Mouse (Mus musculus) natural killer cell, adult 2 months (primary cell): ENCODE data around the gene Dcst2.

Experiments used
- DNase-seq, 2 experiments: peaks; one replicate each; pipeline ENCODE4 v3.0.0; 2022; ENCODE audit warnings: low spot score in 2 of 2

Gene Dcst2

GRCm38 (mm10) chr3:89388134-89388881 is 26.5 kb downstream of the Dcst2 start:
- DNase-seq = no peak

- DNase-seq = peak in 1 of 2 experiments; percentile 36
These were observed 27.3 kb downstream of the Dcst2 start for GRCm38 (mm10) chr3:89388901-89389740.

DNA sequence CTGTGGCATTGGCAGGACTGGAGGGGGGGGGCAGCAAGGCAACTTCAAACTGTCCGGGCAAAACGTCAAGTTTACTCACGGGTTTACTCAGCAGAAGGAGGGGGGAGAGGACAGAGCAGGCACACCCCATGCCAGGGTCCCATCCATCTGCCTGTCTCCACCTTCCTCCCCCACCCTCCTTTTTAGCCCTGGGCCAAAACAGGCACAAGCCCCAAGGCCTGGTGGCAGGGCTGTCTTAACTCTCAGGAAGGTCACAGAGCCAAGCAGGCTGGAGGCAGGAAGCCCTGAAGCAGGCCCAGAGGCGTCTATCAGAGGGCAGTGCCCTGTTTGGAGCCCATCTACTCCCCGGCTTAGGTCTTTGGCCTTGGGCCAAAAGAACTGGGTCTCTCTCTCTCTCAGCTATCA is 28.3 kb downstream of the Dcst2 start:
- DNase-seq = no peak

DNA sequence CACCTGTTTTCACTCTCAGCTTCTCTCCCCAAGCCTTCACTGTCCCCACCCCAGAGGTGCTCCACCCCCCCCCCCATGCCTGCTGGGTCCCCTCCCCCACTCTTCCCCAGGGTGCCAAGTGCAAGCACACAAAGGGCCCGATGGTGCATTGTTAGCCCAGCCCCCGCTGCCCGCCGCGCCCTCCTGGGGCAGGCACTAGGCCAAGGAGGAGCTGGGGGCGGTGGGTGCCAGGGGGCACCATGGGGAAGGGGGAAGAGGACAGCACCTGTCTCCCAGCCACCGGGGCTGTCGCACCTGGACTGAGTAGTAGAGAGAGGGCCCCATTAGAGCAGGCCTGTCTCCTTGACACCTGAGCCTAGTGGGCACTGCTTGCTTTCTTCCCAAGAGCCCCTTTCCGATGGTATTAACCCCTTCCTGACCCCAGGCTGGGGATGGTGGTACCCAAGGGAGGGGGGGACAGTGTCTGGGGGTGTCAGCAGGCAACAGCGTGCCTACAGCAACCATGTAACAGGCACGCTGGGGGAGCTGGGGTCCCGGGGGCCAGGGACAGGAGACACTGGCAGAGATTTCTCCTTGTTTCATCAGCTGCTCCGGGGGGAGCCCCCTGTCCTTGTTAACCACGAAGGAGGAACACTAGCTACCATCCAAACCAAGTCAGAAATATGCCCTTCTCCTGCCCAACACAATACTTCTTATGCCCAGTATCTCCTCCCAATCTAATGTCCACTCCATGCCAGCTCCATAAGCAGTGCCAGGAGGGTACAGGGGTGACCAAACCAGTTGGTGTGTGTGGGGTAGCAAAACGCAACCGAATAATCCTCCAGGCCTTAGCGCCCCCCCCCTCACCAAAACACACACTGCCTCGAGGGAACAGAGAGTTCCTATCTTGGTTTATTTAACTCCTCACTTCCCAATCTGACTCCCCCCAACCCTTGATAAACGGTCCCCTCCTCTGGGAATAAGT is 29.2 kb downstream of the Dcst2 start:
- no peak for DNase-seq

DNA sequence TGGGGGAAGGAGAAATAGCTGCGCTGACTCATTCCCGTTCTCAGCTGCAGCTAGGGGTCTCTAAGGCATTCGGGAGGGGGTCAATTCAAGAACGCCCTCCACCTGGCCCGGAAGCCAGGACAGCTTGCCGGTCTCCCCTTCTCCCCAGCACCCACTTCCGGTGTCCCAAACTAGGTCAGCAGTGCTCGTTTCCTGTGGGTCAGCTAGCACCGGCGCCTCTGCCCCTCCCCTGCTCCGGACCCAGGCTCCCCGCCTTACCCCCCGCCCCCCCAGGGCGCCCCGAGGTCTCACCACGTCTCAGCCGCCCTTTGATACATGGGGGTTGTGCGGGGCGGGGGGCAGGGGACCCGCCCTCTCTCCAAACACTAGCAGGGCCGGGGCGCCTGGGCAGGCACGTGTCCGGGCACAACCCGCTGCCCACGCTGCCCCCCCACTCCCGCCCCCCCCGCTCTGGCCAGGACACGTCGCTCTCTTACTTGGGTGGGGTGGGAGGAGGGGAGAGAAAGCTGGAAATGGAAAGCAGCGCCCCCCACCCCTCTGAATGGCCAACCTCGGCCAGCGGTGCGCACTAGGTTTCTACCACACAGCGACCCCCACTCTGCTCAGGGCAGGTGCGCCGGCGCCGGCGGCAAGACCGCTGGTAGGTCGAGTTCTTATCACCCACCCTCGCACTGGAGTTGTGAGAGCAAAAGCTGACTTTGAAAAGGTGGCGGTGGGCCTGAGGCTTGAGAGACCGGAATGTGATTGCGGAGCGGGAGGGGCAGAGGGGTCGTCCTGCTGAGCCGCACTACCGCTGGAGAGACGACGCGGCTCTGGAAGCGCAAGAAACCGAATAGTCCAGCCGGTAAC is 30.1 kb downstream of the Dcst2 start:
- peak; percentile 41 to 62 for DNase-seq

GRCm38 (mm10) chr3:89392871-89393311 is 31.1 kb downstream of the Dcst2 start:
- no peak for DNase-seq

DNA sequence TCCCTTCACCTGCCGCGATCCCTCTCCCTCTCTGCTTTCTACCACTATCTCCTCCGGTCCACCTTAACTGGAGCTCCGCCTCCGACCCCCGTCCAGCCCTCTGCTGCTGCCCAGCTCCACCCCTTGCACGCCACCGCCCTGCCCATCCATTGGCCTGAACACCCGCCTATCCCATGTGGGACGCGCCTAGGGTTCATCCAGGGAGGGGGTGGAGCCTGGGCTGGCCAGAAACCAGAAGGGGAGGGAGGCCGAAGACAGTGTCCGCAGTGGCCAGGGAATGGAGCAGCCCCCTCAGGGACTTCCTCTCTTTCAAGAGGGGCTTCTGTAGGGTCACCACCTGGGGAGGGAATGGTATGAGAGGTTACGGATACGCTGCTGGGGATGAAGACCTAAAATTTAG is 31.8 kb downstream of the Dcst2 start:
- DNase-seq = peak; percentile 94 to 96

DNA sequence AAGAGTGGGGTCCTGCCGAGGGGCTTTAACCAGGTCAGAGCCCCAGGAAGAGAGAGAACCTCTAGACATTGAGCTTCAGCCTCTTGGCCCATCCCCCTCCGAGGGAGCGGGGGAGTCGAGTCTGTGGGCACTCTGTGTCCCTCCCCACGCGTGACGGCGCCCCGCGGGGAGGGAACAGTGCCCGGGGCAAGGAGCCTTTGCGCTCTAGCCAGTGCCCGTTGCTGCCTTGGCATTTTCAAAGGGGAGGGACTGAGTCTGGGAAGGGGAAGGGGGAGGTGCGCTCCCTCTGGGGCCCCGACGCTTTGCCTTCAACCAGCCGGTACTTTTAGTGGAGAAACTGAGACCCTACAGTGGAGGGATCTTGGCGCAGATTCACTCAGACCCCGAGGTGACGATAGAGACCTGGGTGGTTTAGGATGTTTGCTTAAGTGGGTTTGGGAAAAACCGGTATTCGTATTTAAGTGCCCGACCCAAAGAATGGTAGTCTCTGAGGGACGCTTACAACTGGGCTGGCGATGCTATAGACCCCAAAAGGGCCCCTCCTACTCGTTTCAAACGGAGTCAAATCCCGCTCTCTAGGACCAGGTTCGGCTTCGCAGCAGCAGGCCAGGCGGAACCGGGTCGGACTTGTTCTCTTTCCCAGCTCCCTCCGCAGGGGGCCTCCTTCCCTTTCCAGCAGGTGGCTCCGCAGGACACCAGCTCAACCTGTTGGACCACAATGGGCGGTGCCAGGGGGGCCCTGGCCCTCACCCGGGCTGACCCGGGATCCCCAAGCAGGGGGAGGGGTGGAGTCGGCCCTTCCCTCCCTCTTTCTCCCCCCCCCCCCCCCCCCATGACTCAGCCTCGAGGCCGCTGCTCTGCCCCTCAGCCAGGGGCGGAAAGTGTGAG is 32.5 kb downstream of the Dcst2 start, which contains the start of gene Zbtb7b:
TSS of gene Zbtb7b (minus strand) at position 771 of the 888 bp plus-strand sequence.
- DNase-seq = peak; percentile 37 to 53

DNA sequence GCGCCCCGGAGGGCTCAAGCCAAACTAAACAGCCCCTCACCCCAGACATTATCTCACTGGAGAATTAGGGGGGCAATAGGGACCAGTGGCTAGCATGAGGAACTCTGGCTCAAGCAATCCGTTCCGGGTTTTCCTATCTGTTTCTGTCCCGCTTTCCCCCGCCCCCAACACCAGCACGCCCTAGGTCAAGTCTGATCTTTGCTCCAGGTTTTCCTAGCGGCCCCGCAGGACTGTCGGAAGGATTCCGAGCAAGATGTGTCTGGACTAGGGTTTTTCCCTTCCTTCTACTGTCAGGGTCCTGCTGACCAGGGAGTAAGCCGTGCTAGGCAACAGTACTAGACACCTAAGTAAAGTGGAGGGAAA is 33.1 kb downstream of the Dcst2 start:
- DNase-seq = peak; percentile 36 to 46

GRCm38 (mm10) chr3:89395419-89395805 is 33.6 kb downstream of the Dcst2 start:
- no peak for DNase-seq

DNA sequence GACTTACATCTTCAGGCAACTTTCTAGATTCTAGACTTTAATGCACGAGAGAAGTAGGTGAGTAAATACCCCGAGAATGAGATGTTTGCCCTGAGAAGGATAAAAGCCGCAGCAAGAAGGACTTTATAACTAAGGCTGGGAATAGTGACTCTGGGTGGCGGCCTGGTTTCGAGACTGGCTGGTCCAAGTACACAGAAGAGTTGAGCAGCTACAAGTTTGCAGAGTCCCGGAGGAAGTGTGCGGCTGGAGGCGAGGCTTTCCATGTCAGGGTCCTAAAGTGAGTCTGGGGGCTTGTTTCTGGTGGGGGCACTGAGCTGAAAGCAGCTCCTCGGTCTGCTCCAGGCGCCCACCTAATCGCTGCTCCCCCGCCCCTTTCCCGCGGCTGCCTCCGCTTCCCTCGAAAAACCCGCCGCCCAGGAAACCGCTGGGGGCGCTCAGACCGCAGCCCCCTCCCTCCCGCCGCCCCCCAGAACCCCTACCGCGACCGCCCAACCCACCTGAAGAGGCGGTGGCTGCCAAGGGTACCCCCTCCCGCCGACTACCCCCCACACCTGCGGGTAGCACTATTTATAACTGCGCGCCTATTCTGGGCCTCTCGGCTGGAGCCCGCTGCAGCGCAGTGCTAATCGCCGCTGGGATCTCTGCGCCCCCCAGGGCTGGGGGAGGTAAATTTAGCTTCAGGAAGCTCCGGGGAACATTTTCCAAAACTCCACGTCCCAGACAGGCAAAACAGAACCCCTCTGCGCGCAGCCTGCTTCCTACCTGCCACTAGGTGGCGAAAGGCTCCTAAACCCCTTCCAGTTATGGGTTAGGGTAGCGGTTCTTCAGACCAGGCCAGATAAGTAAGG is 34.3 kb downstream of the Dcst2 start:
- DNase-seq = peak; percentile 45 to 56

DNA sequence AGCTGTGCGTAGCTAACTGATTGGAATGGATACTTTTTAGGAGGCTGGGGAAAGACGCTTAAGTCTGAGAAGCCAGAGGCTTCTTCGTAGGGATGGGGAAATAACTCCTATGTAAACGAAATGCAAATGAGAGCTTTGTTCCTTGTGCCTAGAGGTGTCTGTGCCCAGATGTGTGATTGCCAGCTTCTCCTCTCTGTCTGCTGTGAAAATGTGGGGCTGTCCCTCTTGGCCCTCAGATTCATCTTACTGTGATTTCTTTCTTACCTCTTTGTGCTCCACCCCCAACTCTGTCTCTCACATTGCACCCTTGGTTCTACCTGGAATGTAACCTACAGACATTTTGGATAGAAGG is 34.9 kb downstream of the Dcst2 start:
- no peak for DNase-seq

- DNase-seq = no peak
These were observed 39.6 kb downstream of the Dcst2 start for GRCm38 (mm10) chr3:89401329-89401728.

GRCm38 (mm10) chr3:89402693-89403092 is 40.9 kb downstream of the Dcst2 start, which contains the start of gene Lenep:
Gene Lenep (minus strand): TSS chr3:89402793.
- DNase-seq = no peak

GRCm38 (mm10) chr3:89406887-89407286 is 45.1 kb downstream of the Dcst2 start:
- no peak for DNase-seq

DNA sequence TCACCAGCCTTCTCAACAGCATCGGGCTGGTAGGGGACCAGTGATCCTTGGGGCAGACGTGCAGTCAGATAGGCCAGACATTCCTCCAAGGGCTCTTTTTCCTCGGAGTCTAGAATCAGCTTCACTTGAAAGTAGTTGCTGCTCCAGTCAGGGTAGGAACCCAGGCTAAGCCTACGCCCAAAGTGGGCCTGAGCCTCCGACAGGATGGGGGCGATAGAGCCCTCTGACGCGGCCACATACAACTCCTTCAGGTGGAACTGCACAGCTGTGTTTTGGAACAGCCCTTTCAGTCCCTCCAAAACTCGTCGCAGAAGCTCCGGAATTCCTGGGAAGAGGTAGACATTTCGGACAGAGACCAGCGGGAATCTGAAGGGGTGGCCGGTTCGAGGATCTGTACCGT is 46.7 kb downstream of the Dcst2 start:
- no peak for DNase-seq

DNA sequence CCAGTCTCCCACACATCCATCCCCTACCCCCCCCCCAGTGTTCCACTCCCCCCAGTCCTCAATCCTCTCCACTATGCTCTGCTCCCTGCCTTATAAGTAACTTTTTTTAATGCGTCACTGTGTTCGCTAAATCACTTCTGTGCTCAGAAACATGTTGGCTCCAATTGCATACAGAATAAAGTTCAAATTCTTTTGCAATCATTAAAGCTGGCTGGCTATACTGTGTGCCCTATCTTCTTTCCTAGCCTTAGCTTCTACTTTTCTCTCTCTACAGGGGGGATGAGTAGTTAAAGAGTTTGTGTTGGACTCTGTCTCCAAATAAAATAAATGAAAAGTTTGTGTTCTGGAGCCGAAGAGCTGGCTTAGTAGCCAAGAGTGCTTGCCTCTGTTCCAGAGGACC is 47.9 kb downstream of the Dcst2 start:
- DNase-seq = no peak

GRCm38 (mm10) chr3:89410864-89411263 is 49.1 kb downstream of the Dcst2 start:
- DNase-seq = no peak
